In genomic region chr2:136064356-136064755, GRCm38 (mm10) we compare ENCODE assay signal across 29 mouse cellular contexts. TPM values are rescaled to one million over a fixed set of nuclear protein-coding genes. Genes with fewer than 3 reads are reported as not detected.
DNase-seq lines count a peak whose midpoint lies in the region; ATAC-seq and TF ChIP-seq lines count a peak whose summit lies in the region.
"Had no signal": no experiment of that assay in that cellular context is flagged by ENCODE, and none has a peak within 500 bp of the region (broad histone marks: within the 10 kb centered on the region; RNA-seq: fewer than 3 reads in every experiment).

No protein-coding gene starts in this region.

- H3K27ac ChIP-seq in forebrain, embryonic 13.5 days = no peak overlapping the region
- no peak overlapping the region for H3K27ac ChIP-seq in forebrain, embryonic 10.5 days
- peak overlapping the region; percentile 57 for H3K27ac ChIP-seq in hindbrain, embryonic 12.5 days
- no peak overlapping the region for H3K27ac ChIP-seq in hindbrain, postnatal 0 days
- H3K27ac ChIP-seq in hindbrain, embryonic 16.5 days (ENCODE audit: low read depth, low read length) = peak overlapping the region; percentile 44; the same call in 1 of the 2 replicates
- H3K27ac ChIP-seq: embryonic facial prominence, embryonic 13.5 days; left cerebral cortex, adult 2 months; limb, embryonic 12.5 days had no signal

- no peak overlapping the region for H3K9ac ChIP-seq in forebrain, embryonic 13.5 days
- H3K9ac ChIP-seq in hindbrain, embryonic 12.5 days = no peak overlapping the region
- no peak overlapping the region for H3K9ac ChIP-seq in hindbrain, postnatal 0 days (replicated peaks; ENCODE audit: low read length)
- no peak overlapping the region for H3K9ac ChIP-seq in hindbrain, embryonic 16.5 days (ENCODE audit: low read depth, low read length)
- H3K9ac ChIP-seq: embryonic facial prominence, embryonic 13.5 days; limb, embryonic 12.5 days; liver, postnatal 0 days had no signal

- peaks cover 22% of the 10 kb centered on the region for H3K27me3 ChIP-seq in forebrain, embryonic 13.5 days
- H3K27me3 ChIP-seq in forebrain, embryonic 10.5 days (ENCODE audit: poor library complexity, severe bottlenecking) = peaks cover 23% of the 10 kb centered on the region
- H3K27me3 ChIP-seq in hindbrain, embryonic 12.5 days = peaks cover 12% of the 10 kb centered on the region
- no peaks in the 10 kb centered on the region; the same call in 1 of the 2 replicates for H3K27me3 ChIP-seq in hindbrain, postnatal 0 days (ENCODE audit: insufficient read depth, low read length)
- H3K27me3 ChIP-seq in hindbrain, embryonic 16.5 days (replicated peaks; ENCODE audit: control insufficient read depth, insufficient read depth, low read length) = no peaks in the 10 kb centered on the region

- TF ChIP-seq CTCF in hindbrain, postnatal 0 days (IDR thresholded peaks at IDR 0.05; ENCODE audit: low read depth) = no peak
- no peak for TF ChIP-seq CTCF in brain, embryonic 14.5 days (IDR thresholded peaks at IDR 0.05; ENCODE audit: borderline replicate concordance, extremely low read depth, insufficient read depth, insufficient read length)

- WGBS in forebrain, embryonic 13.5 days = 56% methylated on average over 1 of the region's 1 CpGs
- WGBS in forebrain, embryonic 10.5 days = 71% methylated on average over 1 of the region's 1 CpGs
- WGBS in hindbrain, embryonic 12.5 days = 50% methylated on average over 1 of the region's 1 CpGs
- WGBS in hindbrain, postnatal 0 days = 54% methylated on average over 1 of the region's 1 CpGs
- 50% methylated on average over 1 of the region's 1 CpGs for WGBS in hindbrain, embryonic 16.5 days

- H3K4me2 ChIP-seq in forebrain, embryonic 13.5 days = no peak overlapping the region
- peak overlapping the region; percentile 32 for H3K4me2 ChIP-seq in hindbrain, embryonic 12.5 days (replicated peaks)
- no peak overlapping the region for H3K4me2 ChIP-seq in hindbrain, postnatal 0 days (ENCODE audit: low read depth, low read length)
- peak overlapping the region; percentile 28 for H3K4me2 ChIP-seq in hindbrain, embryonic 16.5 days (ENCODE audit: low read length)
- H3K4me2 ChIP-seq: embryonic facial prominence, embryonic 13.5 days; limb, embryonic 12.5 days had no signal

- ATAC-seq in forebrain, embryonic 13.5 days = peak; percentile 63; the same call in 1 of the 2 replicates
- peak; percentile 60; the same call in 1 of the 2 replicates for ATAC-seq in hindbrain, embryonic 12.5 days (ENCODE audit: low FRiP score)
- ATAC-seq in hindbrain, postnatal 0 days = no peak
- no peak for ATAC-seq in hindbrain, embryonic 16.5 days
- ATAC-seq: liver, postnatal 0 days had no signal

- H3K36me3 ChIP-seq in forebrain, embryonic 13.5 days (ENCODE audit: poor library complexity, severe bottlenecking) = no peaks in the 10 kb centered on the region
- H3K36me3 ChIP-seq in forebrain, embryonic 10.5 days (replicated peaks) = no peaks in the 10 kb centered on the region
- no peaks in the 10 kb centered on the region for H3K36me3 ChIP-seq in hindbrain, embryonic 12.5 days
- H3K36me3 ChIP-seq in hindbrain, postnatal 0 days (ENCODE audit: insufficient read depth, low read length) = no peaks in the 10 kb centered on the region
- no peaks in the 10 kb centered on the region for H3K36me3 ChIP-seq in hindbrain, embryonic 16.5 days (ENCODE audit: control insufficient read depth, insufficient read depth, low read length)
- H3K36me3 ChIP-seq: embryonic facial prominence, embryonic 13.5 days; G1E; limb, embryonic 12.5 days had no signal

- no peak for TF ChIP-seq POLR2A in brain, embryonic 14.5 days (IDR thresholded peaks at IDR 0.05; ENCODE audit: borderline replicate concordance, extremely low read depth, insufficient read depth, insufficient read length, poor library complexity, severe bottlenecking)

- DNase-seq in forebrain, embryonic 10.5 days (ENCODE audit: extremely low spot score, low spot score) = no peak
- DNase-seq in hindbrain, postnatal 0 days (ENCODE audit: low spot score) = no peak
- peak; percentile 64 for DNase-seq in brain, embryonic 14.5 days (ENCODE audit: low read depth)
- DNase-seq in layer of hippocampus, postnatal 36 days = no peak
- no peak for DNase-seq in adrenal gland, adult 2 months
- DNase-seq: adrenal gland, postnatal 14 days; cerebellum, adult 11-12 months; cerebellum, adult 9-11 months; gastrocnemius, postnatal 10 days; heart, postnatal 14 days; kidney, adult 11 months; kidney, postnatal 14 days; liver, postnatal 0 days; lung, postnatal 36 days; midbrain, embryonic 14.5 days; spleen, adult 18-20 months; thymus, postnatal 25 days had no signal

- H3K4me1 ChIP-seq in forebrain, embryonic 13.5 days = peaks cover 2% of the 10 kb centered on the region
- H3K4me1 ChIP-seq in forebrain, embryonic 10.5 days = peaks cover 9% of the 10 kb centered on the region
- H3K4me1 ChIP-seq in hindbrain, embryonic 12.5 days = peaks cover 10% of the 10 kb centered on the region
- H3K4me1 ChIP-seq in hindbrain, postnatal 0 days (ENCODE audit: insufficient read depth, low read length) = no peaks in the 10 kb centered on the region
- peaks cover under 1% of the 10 kb centered on the region; the same call in 1 of the 2 replicates for H3K4me1 ChIP-seq in hindbrain, embryonic 16.5 days (ENCODE audit: control insufficient read depth, insufficient read depth, low read depth, low read length)

- H3K9me3 ChIP-seq in forebrain, embryonic 13.5 days (replicated peaks) = no peaks in the 10 kb centered on the region
- no peaks in the 10 kb centered on the region for H3K9me3 ChIP-seq in forebrain, embryonic 10.5 days
- H3K9me3 ChIP-seq in hindbrain, embryonic 12.5 days (replicated peaks) = no peaks in the 10 kb centered on the region
- no peaks in the 10 kb centered on the region for H3K9me3 ChIP-seq in hindbrain, postnatal 0 days (ENCODE audit: low read length)
- H3K9me3 ChIP-seq in hindbrain, embryonic 16.5 days (ENCODE audit: control insufficient read depth, low read length) = no peaks in the 10 kb centered on the region
- H3K9me3 ChIP-seq: embryonic facial prominence, embryonic 13.5 days; limb, embryonic 12.5 days had no signal

- H3K4me3 ChIP-seq in forebrain, embryonic 13.5 days = no peak overlapping the region
- H3K4me3 ChIP-seq in forebrain, embryonic 10.5 days = no peak overlapping the region
- H3K4me3 ChIP-seq in hindbrain, embryonic 12.5 days = no peak overlapping the region
- no peak overlapping the region for H3K4me3 ChIP-seq in hindbrain, postnatal 0 days (ENCODE audit: low read length)
- no peak overlapping the region for H3K4me3 ChIP-seq in hindbrain, embryonic 16.5 days (ENCODE audit: low read length)
- H3K4me3 ChIP-seq: embryonic facial prominence, embryonic 13.5 days; left cerebral cortex, adult 2 months; limb, embryonic 12.5 days had no signal

RNA-seq across cellular contexts. Expression of gene Lamp5, which starts 12.3 kb away (rescaled TPM):
- polyA plus RNA-seq in forebrain, embryonic 13.5 days (2015; fragmentation: Nextera tagmentation; extraction: Ambion mirVana) = 2.0 and 2.9 TPM in 2 replicates
- polyA plus RNA-seq in forebrain, embryonic 10.5 days (2016; fragmentation: Nextera tagmentation; extraction: Ambion mirVana) = 1.7 and 2.5 TPM in 2 replicates
- polyA plus RNA-seq in hindbrain, embryonic 12.5 days (2016; fragmentation: Nextera tagmentation; extraction: Ambion mirVana) = 111 and 135 TPM in 2 replicates
- 43.4 and 56.4 TPM in 2 replicates for total RNA-seq in hindbrain, postnatal 0 days (2014; rRNA removed)
- 143 and 145 TPM in 2 replicates for polyA plus RNA-seq in hindbrain, postnatal 0 days (2015; fragmentation: Nextera tagmentation; extraction: Ambion mirVana)
- 29.8 and 102 TPM in 2 replicates for polyA plus RNA-seq in brain, embryonic 14.5 days (2012; rRNA removed)
- polyA plus RNA-seq in hindbrain, embryonic 16.5 days (2015; fragmentation: Nextera tagmentation; extraction: Ambion mirVana) = 192 and 201 TPM in 2 replicates
- total RNA-seq in layer of hippocampus, postnatal 36 days (2021) = 10 to 100 TPM; 51.6 to 51.8 TPM
- not detected for total RNA-seq in adrenal gland, adult 2 months (2021)
- not detected in 2 replicates for polyA plus RNA-seq in adrenal gland, adult 2 months (2012; rRNA removed)
- total RNA-seq: adrenal gland, postnatal 14 days; common myeloid progenitor, adult 5-6 weeks; gastrocnemius, postnatal 10 days; heart, postnatal 14 days; liver, adult 2 months; megakaryocyte, adult 5-6 weeks; neutrophil, adult 5-6 weeks had no signal
- polyA plus RNA-seq: G1E; heart, embryonic 14.5 days; liver, adult 2 months; liver, postnatal 0 days had no signal

Comparison
In these comparisons a context has a peak if more than half of its experiments do, and no peak if none do; other contexts are left out.
1. ATAC-seq: peak in forebrain, embryonic 13.5 days (single experiment) and hindbrain, embryonic 12.5 days (single experiment); none in hindbrain, postnatal 0 days (single experiment) and hindbrain, embryonic 16.5 days (single experiment).
2. H3K27ac ChIP-seq: peak in hindbrain, embryonic 12.5 days (single experiment) and hindbrain, embryonic 16.5 days (single experiment); none in forebrain, embryonic 13.5 days (single experiment), forebrain, embryonic 10.5 days (single experiment) and hindbrain, postnatal 0 days (single experiment).
3. H3K4me2 ChIP-seq: peak in hindbrain, embryonic 12.5 days (single experiment) and hindbrain, embryonic 16.5 days (single experiment); none in forebrain, embryonic 13.5 days (single experiment) and hindbrain, postnatal 0 days (single experiment).